Mouse (Mus musculus): Measurements from ENCODE around the gene Lin28a.
"Not testable (repeated sequence)": the region's sequence is repeated elsewhere in the genome, so short reads cannot be mapped to it uniquely, and the experiment has no call there.

Gene Lin28a

DNA sequence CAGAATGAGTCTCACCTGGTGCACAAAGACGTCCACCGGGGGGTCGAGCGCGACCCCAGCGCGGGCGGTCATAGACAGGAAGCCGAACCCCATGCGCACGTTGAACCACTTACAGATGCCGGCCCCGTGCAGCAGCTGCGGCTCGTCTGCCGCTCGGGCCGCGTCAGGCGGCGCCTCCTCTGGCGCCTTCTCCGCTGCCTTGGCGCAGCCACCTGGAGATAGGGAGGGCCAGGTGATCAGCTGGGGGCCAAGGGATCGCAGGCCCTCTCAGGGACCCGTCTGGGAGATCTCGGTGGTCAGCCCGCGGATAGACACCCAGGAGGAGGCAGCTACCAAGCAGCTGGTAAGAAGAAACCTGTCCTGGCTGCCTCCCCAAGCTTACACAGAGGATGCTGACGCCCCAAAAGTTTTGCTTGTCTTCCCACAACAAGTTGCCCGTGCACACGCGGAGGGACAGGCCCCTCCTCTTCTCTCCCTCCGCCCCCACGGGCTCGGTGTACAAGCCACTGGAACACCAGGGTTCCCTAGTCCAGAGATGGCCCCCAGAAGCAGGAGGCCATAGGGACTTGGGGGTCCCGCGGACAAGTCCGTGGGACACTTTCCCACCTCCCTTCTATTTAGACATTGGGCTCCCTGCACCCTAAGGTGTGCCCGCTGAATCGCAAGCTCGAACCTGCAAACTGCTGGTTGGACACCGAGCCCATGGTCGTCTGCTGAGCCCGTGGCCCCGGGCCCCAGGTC lies 433 bp downstream of the Lin28a start:
- peak; percentile 75 for DNase-seq (ENCODE audit: low spot score)

DNA sequence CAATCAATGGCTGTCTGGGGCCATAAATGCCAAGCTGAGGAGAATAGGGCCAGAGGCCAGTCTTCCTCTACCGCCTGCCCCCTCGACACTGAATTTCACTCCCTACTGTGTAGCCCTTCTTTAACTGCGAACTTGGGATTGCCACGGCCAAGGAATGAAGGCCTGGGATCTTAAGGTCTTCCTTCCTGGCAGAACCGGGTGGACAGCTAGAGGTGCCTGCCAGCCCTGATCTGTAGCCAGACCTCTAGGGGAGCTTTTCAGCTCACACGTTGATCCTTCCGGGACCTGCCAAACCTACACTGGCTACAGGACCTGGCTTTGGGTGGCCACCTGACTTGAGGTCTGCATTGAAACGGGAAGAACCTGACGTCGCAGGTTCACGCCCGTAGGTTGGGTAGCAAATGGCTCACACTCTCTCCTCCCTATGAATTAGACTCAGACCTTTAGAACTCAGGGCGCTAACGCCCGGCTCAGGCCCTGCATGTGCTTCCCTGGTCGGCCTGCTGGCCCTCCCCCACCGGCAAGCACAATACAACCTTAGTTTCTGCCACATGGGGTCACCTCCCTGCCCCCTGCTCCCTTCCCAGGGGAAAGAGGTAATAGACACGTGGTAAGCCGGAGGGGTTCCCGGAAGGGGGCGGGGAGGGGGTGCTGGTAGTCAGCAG lies 1.3 kb downstream of the Lin28a start:
- peak; percentile 73 for DNase-seq (ENCODE audit: low spot score)

DNA sequence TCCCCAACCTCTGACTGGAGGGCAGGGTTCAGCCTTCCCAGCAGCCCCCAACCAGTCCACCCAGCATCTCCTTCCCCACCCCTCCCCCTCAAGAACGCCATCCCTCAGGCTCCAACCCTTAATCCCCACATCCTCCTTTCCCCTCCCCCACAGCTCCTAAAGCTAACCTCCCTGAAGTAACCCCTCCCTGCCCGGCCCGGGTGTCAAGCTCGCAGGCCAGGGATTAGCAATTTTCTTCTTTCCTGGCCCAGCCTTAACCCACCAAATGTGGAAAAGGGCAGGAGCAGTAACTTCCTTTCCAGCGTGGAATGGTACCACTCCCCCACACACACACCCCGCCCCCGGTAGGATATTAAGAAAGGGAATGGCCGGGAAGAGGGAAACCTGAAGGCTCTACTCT lies 1.9 kb downstream of the Lin28a start:
- peak; percentile 89 for DNase-seq (ENCODE audit: low spot score)

DNA sequence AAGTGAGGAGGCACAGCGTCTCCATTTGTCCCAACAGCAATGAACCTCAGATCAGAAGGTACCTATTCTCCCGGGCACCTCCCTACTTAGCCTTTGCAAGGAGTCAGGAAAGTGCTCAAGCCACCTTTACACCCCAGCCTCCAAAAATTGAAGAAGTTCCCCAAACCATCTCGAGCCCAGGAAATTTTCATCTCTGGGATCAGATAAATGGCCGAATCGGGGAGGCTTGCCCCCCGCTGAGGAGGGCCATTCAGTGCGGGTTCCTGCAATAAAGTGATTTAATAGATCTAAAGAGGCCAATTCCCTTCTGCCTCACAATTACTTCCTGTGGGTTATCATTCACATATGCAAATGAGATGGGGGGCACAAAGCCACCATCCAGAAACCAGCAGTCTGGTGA lies 2.4 kb downstream of the Lin28a start:
- no peak for DNase-seq (ENCODE audit: low spot score)

DNA sequence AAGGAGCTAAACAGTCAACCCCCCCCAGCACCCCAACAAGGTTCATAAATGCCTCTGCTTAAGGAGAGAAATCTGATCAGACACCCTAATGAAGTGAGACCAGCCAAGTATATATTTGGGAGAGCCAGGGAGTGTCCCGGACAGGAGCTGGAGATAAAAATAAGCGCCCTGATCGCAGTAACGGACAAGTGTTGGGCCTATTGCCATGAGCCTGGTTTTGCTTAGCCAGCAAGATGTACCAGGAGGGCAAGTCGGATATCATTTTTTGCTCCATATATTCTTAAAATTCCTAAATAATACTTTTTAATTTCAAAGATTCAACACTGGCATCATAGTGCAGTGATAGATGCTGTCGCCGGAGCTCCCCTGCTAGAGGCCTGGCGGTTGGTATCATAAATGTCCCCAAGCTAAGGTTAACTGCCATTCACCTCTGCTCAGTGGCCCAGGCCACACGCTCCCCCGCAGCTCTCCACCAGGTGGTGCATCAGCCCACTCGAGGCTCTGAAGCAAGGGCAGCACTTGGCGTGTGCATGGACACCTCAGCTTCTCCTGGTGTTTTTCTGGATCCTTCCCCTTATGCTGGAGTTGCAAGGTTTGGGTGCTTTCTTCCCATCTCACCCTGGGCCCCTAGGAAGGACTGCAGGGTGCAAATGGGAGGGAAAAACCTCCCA lies 5.6 kb downstream of the Lin28a start:
- peak; percentile 75 for DNase-seq (ENCODE audit: low spot score)

DNA sequence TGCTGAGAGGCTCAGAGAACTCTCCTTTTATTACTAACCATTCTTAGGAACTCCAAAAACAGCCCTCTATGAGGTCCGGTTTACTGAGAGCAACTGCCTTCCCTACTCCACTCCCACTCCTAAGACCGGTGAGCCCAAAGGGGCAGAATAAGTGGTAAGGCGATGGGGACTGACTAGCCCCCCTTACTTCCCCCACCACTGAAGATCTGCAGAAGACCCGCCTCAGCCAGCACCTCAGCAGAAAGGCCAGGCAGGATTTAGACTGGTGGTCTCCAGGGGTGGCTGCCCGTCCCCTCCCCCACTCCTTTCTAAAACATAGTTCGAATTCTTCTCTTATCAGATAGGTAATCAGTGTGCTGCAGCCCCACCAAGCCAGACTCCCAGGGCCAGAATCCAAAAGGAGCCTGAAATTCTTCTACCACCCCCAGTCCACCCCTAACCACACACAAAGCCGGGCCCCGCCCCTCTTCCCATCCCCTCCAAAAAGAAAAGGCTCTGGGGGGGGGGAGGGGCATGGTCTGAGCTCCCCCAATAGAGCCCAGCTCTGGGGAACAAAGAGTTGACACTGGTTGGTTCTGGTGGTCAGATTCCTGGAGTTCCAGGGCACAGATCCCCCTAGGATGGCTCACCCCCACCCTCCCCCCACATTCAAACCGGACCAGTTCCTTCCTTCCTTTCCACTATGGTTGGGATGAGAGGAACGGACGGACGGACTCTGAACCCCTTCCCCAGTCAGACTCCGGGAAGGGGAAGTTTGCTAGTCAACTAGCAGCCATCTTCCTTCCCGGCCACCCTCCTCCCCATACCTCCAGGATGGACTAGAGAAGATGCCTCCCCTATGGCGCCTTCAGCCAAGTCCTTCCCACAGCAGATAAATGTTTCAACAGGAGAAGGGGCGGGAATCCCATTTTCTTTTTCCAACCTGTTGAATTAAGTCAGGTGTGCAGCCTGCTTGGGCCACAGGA lies 6.9 kb downstream of the Lin28a start:
- peak; percentile 71 for DNase-seq (ENCODE audit: low spot score)

DNA sequence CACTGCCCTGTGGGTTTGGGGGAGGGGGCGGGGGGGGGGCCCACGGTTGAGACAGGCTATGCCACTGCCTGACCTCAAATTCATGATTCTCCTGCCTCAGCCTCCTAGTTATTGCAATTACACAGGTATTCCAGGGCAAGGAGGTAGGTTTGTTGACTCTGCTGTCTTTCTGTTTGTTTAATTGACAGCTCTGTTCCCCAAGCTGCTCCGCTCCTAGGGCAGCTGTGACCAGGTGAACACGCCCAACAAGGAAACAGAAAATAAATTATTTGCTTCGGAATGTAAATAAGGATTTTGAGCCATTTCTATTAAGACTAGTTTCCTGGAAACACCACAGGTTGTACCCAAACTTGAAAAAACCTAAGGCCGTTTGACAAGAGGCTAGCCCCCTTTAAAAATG lies 8.9 kb downstream of the Lin28a start:
- no peak for DNase-seq (ENCODE audit: low spot score)

DNA sequence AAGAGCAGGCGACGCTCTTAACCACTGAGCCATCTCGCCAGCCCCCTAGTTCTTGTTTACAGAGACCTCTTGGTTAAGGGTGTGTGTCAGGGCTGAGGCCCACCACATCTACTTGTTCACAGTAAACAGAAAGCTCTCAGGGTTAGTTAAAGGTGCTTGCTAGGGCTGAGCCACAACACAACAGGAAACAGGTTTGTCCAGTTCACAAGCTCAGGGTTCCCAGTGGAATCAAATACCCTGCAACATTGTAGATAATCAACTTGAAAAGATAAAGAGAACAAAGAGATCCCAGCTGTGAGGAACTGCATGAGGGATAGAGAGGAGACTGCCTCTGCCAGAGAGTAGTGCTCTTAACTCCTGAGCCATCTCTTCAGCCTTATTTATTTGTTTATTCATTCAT lies 11.8 kb downstream of the Lin28a start:
- DNase-seq (ENCODE audit: low spot score): no peak

DNA sequence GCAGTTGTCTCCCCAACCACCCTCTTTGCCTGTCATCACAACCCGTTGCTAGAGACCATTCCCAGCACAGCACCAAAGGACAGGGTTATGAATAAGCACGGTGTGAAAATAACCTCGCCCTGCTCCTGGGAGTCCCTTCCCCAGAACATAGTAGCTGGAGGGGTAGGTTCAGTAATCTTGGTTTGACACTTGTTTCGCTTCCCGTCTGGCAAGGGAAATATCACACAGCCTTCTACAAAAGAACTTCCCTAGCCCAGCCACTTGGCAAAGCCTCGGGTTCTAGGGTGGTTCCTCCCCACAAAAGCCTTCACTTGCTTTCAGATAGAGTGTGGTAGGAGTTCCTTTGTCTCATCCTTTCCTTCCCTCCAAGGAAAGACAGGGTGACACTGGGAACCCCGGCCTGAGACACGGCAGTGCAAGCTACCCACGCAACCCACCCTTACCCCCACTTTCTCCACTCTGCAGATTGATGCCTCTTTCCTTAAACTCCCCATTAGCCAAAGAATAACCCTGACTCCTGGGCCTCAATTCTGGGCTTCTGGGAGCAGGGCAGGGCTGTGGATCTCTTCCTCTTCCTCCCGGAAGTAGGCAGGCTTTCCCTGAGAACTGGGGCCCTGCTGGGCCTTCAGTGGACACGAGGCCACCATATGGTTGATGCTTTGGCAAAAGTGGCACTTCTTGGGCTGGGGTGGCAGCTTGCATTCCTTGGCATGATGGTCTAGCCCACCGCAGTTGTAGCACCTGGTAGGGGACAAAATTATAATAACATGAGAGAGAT lies 12.9 kb downstream of the Lin28a start:
- no peak for DNase-seq (ENCODE audit: low spot score)

DNA sequence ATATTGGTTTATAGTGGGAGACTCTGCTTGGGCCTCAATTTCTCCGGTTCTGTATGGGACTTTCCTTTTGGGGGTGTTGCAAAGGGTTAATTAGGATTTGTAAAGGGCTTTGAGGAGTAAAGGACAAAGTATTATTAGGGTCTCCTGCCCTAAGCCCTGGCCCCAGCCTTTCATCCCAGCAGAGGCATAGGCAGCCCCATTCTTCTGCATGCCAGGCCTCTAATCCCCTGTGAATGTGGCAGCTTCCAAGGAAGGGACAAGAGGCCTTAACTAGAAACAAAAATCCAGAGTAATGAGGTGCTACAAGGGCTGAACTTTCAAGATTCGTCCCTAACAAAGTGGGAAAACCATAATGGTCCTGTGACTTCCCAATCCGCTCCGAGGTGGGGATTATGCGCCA lies 15.7 kb downstream of the Lin28a start:
- DNase-seq (ENCODE audit: low spot score): peak; percentile 48

DNA sequence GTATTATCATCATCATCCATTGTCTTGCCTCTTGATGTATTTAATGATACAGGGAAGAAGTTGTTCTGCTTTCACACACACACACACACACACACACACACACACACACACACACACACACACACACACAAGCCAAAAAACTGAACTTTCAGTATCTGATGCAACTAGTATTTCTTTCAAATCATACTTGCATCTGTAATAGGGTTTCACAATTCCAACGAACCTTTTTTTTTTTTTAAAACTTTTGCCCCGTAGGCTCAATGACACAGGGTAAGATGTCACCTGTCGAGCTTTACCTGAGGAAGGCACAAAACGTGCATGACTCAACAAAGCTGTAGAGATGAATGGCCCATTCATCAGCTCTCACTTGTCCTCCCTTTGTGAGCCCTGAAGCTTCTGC lies 16.4 kb downstream of the Lin28a start:
- DNase-seq (ENCODE audit: low spot score): no peak

DNA sequence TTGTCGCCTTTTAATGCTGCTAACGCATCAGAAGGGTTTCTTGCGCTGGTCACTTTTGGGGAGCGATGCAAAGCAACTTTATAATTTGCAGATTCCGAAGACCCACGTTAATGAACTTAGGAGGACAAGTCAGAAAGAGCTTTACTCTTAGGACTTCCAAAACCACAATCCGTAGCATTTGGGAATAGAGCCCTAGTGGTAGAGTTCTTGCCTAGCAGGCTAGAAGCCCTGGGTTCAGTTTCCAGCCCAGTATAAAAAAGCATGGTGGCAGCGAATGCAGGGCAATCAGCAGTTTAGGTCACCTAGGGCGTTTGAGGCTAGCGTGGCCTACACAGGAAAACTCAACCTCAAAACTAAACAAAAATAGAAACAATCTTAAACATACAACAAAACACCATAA lies 16.9 kb downstream of the Lin28a start:
- no peak for DNase-seq (ENCODE audit: low spot score)

DNA sequence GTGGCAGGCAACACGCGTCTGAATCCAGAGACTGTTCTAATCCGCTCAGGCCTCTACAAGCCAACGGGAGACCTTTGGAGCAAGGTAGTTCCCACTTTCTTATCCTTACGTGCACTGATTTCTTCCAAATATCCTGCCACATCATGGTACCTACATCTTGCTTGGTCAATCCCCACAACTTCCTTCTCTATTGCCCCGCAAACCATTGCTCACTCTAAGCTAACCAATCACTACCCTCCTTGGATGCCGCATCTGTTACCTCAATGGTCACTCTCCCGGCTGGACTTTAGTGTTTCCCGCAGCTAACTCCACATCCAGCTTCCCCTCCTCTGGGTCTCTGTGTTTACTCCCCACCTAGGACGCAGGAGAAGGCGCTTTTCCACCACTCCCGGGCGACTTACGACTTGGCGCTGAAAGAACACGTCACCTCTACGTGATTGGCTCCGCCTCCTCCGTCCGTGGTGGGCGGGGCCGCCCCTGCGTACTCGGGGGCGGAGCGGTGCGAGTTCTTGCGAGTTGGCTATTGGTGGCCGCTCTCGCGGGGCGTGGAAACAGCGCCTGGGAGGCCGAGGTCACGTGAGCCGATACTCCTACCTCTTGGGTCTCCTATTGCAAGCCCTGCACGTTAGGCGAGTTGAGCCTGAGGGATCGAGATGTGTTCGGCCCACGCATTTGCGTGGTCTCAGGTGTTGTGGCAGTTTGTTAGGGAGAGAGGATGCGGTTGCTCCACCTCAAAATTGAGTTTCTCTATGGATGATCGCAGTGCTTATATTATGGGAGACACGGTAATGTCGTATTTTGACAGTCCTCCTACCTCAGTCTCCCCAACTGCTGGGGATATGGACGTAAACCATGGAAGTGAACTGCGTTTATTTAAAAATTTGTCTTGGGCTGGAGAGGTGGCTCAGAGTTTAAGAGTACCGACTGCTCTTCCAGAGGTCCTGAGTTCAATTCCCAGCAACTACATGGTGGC lies 17.9 kb downstream of the Lin28a start, which contains the start of gene Dhdds:
Gene Dhdds, minus strand, starts transcription at position 453 of the 973 bp plus-strand sequence.
- peak; percentile 100 for DNase-seq (ENCODE audit: low spot score)

DNA sequence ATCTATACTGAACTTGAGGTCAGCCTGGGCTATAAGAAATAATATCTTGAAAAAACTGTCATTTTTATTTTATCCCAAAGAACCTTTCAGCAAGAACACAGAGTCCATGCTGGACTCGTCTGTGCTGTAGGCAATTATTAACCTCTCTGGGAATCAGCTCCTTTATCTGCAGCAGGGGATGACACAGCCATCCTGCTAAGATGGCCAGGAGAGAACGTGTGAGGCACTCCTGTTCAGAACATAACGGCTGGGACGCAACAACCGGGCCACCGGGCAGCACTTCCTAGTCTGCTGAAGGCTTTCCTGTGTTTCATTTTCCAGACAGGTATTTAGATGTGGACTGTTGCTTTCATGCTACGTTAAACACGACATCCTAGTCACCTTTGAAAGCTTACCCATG lies 23.9 kb downstream of the Lin28a start:
- DNase-seq (ENCODE audit: low spot score): no peak

DNA sequence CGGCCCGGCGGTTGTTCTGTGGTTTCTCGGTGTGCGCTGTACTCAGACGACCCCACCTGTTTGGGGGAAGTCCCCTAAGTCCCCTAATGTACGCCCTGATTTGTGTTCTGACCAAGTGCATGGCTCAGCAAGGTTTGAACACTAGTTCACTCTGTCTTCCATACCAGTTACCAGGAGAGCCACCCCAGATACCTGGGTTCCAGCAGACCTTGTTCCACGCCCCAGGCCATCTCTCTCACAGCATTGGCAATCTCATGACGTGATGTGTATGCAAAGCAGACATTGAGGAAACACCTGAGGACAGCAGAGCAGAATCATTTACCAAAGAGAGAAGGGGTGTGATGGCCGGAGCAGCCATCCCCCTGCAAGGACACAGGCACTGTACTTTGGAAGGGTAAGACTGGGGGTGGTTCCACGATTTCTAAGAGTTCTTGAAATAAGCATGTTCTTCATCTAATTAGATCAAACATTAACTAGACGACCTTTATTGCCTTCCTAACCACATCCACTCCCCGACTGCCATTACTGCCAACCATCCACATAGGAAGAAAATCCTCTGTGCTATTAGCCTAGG lies 27.5 kb downstream of the Lin28a start:
- DNase-seq (ENCODE audit: low spot score): no peak

DNA sequence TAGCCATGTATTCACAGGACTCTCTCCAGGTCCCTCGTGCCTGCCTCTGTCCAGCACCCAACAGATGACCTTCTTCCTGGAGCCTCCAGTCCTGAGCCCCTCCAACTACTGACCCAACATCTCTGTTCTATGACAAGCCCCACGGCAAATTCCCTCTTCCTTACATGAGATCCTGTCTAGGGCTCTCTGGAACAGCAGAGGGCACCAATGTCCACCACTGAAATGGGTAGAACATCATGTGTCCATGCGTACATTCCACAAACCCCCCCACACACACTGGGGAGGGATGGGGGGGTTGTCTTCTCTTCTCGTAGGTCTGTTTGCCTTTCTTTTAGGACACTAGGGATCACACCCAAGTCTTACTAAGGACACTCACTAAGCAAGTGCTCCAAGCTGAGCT lies 28.6 kb downstream of the Lin28a start:
- DNase-seq (ENCODE audit: low spot score): no peak

DNA sequence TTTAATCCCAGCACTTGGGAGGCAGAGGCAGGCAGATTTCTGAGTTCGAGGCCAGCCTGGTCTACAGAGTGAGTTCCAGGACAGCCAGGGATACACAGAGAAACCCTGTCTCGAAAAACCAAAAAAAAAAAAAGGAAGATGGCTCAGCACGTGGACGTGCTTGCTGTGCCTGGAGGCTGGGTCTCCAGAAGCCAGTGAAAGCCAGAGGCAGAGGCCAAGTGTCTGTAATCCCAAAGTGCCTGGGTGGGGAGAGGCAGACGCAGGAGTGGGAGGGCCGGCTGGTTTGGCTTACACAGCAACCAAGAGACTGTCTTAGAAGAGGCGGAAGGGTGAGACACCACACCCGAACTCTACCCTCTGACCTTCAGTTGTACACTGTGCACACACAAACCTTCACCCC lies 30.4 kb downstream of the Lin28a start:
- DNase-seq (ENCODE audit: low spot score): not testable (repeated sequence)

DNA sequence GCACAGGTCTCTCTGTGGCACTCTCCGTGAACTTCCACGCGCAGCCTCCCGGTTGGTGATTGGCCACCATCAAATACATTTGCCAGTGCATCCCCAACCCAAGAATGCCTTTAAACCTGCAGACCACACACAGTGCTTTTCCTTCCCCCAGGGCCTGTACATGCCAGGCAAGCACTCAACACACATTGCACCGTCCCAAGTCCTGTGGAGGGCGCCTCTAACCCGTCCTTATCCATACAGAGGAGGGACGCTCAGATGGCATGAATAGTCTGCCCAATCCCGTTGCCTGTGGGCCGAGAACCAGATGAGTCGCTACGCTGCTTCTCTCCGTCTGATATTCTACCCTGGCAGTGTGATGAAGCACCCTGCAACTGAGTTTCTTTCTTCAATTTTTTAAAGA lies 35.7 kb downstream of the Lin28a start:
- no peak for DNase-seq (ENCODE audit: low spot score)

DNA sequence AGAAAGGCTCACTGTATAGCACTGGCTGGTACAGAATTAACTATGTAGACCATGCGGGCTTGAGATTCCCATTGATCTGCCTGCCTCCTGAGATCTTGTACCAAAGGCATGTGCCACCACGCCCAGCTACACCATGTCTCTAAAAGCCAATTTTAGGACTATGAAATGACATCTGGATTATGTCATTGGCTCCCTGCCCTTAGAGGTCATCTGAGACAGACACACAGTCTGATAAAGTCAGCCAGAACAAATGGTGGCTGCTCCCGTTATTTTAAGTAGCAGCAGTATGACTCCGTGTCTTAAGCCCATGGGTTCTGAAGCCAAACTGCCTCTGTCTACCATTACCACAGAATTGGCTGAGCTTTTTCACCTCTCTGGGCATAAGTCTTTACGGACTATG lies 38.1 kb downstream of the Lin28a start:
- no peak for DNase-seq (ENCODE audit: low spot score)
